Comparison of ENCODE assay signal across 10 mouse cellular contexts in the genomic region with DNA sequence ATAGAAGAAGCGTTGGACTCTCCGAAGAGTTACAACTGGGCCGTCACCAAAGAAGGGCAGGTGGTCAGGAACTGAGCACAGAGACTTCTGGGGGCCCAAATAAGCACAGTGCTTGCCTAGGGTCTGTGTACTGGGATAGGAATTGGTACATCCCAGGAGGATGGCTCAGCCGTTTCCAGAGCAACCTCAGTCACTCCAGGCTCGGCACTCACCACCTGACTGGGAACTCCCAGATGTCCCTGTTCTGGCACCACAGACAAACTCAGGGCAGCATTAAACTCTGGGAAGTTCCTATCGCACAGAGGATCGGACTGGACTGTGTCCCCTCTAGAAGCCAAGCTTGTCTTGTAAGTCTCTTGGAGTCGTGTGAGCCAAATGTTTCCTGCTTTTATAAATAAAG. TPM values are rescaled to one million over a fixed set of nuclear protein-coding genes. Genes with fewer than 3 reads are reported as not detected.
DNase-seq lines count a peak whose midpoint lies in the region; ATAC-seq and TF ChIP-seq lines count a peak whose summit lies in the region.
"Had no signal": no experiment of that assay in that cellular context is flagged by ENCODE, and none has a peak within 500 bp of the region (broad histone marks: within the 10 kb centered on the region; RNA-seq: fewer than 3 reads in every experiment).

No protein-coding gene starts in this region.

- intact Hi-C loops in heart, adult 2 months (cut with DNase I): loop anchor here (5.0 kb wide), 3 partner anchors 32 to 143 kb away; partner anchors contain the start of genes Pced1a, Ptpra and Vps16

- no peak for DNase-seq in heart, adult 2 months
- peak; percentile 31 for DNase-seq in brain, adult 2 months (ENCODE audit: low read depth, low spot score)
- DNase-seq in midbrain, embryonic 14.5 days: no peak
- DNase-seq in spleen, postnatal 14 days (ENCODE audit: low spot score in 2 of 2): no peak
- no peak for DNase-seq in right cerebral cortex, postnatal 14 days

- H3K27me3 ChIP-seq in heart, embryonic 16.5 days (ENCODE audit: control insufficient read depth, insufficient read depth, low read length): no peaks in the 10 kb centered on the region
- no peaks in the 10 kb centered on the region for H3K27me3 ChIP-seq in heart, adult 2 months (ENCODE audit: control insufficient read depth, insufficient read depth, low read length)
- H3K27me3 ChIP-seq in hindbrain, embryonic 15.5 days: no peaks in the 10 kb centered on the region
- no peaks in the 10 kb centered on the region for H3K27me3 ChIP-seq in midbrain, embryonic 14.5 days (ENCODE audit: control insufficient read depth, insufficient read depth, low read length)

- TF ChIP-seq CTCF in heart, adult 2 months (IDR thresholded peaks at IDR 0.05): no peak

- H3K27ac ChIP-seq in heart, embryonic 16.5 days (ENCODE audit: low read length): no peak overlapping the region
- H3K27ac ChIP-seq in heart, adult 2 months: no peak overlapping the region
- H3K27ac ChIP-seq in hindbrain, embryonic 15.5 days (replicated peaks): no peak overlapping the region
- no peak overlapping the region for H3K27ac ChIP-seq in midbrain, embryonic 14.5 days (replicated peaks; ENCODE audit: low read depth, low read length)
- H3K27ac ChIP-seq: macrophage had no signal

- no peaks in the 10 kb centered on the region for H3K79me2 ChIP-seq in heart, adult 2 months (replicated peaks; ENCODE audit: control insufficient read depth, insufficient read depth, low read length)

- no peak for ATAC-seq in heart, embryonic 16.5 days (replicated peaks; ENCODE audit: extremely low read depth, insufficient read depth, low FRiP score)
- ATAC-seq in hindbrain, embryonic 15.5 days (ENCODE audit: low FRiP score, low read depth): no peak
- no peak for ATAC-seq in midbrain, embryonic 14.5 days (ENCODE audit: low FRiP score, low TSS enrichment)
- ATAC-seq in activated CD4-positive, CD25-positive, alpha-beta regulatory T cell, adult 4 months: no peak

- H3K9ac ChIP-seq in heart, embryonic 16.5 days (ENCODE audit: low read length): no peak overlapping the region; the same call in 1 of the 2 replicates
- H3K9ac ChIP-seq in heart, adult 2 months (ENCODE audit: low read depth, low read length): no peak overlapping the region
- peak overlapping the region; percentile 88; the same call in 1 of the 2 replicates for H3K9ac ChIP-seq in hindbrain, embryonic 15.5 days
- 0 out of 2 replicates have a peak overlapping the region, but pooled peaks have one; percentile 93 for H3K9ac ChIP-seq in midbrain, embryonic 14.5 days (replicated peaks; ENCODE audit: low read length)

- no peak for TF ChIP-seq EP300 in heart, adult 2 months (IDR thresholded peaks at IDR 0.05; ENCODE audit: insufficient read depth, low read depth, low read length)

- H3K36me3 ChIP-seq in heart, embryonic 16.5 days (ENCODE audit: control insufficient read depth, insufficient read depth): peaks cover 18% of the 10 kb centered on the region
- H3K36me3 ChIP-seq in heart, adult 2 months (ENCODE audit: control insufficient read depth, insufficient read depth, low read length): no peaks in the 10 kb centered on the region
- H3K36me3 ChIP-seq in hindbrain, embryonic 15.5 days: peaks cover 15% of the 10 kb centered on the region
- peaks cover 24% of the 10 kb centered on the region for H3K36me3 ChIP-seq in midbrain, embryonic 14.5 days (ENCODE audit: control insufficient read depth, insufficient read depth, low read length)

- H3K4me1 ChIP-seq in heart, embryonic 16.5 days (ENCODE audit: control insufficient read depth, insufficient read depth, low read length): peaks cover 14% of the 10 kb centered on the region
- H3K4me1 ChIP-seq in heart, adult 2 months (ENCODE audit: control insufficient read depth, insufficient read depth, low read length): peaks cover 7% of the 10 kb centered on the region
- peaks cover 23% of the 10 kb centered on the region for H3K4me1 ChIP-seq in hindbrain, embryonic 15.5 days (replicated peaks)
- peaks cover 12% of the 10 kb centered on the region for H3K4me1 ChIP-seq in midbrain, embryonic 14.5 days (ENCODE audit: control insufficient read depth, insufficient read depth, low read length)

- WGBS in heart, embryonic 16.5 days: 85% methylated on average over 8 of the region's 8 CpGs
- WGBS in heart, adult 2 months: 76% methylated on average over 8 of the region's 8 CpGs
- WGBS in hindbrain, embryonic 15.5 days: 80% methylated on average over 8 of the region's 8 CpGs
- WGBS in midbrain, embryonic 14.5 days: 79% methylated on average over 8 of the region's 8 CpGs

- no peaks in the 10 kb centered on the region for H3K9me3 ChIP-seq in heart, embryonic 16.5 days (replicated peaks; ENCODE audit: control insufficient read depth, low read length)
- H3K9me3 ChIP-seq in hindbrain, embryonic 15.5 days: no peaks in the 10 kb centered on the region
- no peaks in the 10 kb centered on the region for H3K9me3 ChIP-seq in midbrain, embryonic 14.5 days (ENCODE audit: control insufficient read depth, low read length)

- H3K4me3 ChIP-seq in heart, embryonic 16.5 days (ENCODE audit: low read length): no peak overlapping the region
- no peak overlapping the region for H3K4me3 ChIP-seq in heart, adult 2 months
- peak overlapping the region; percentile 91 for H3K4me3 ChIP-seq in hindbrain, embryonic 15.5 days
- H3K4me3 ChIP-seq in midbrain, embryonic 14.5 days (replicated peaks; ENCODE audit: low read depth, low read length): peak overlapping the region; percentile 88

- H3K4me2 ChIP-seq in heart, embryonic 16.5 days (ENCODE audit: low read depth, low read length): peak overlapping the region; percentile 90; the same call in 1 of the 2 replicates
- H3K4me2 ChIP-seq in hindbrain, embryonic 15.5 days: peak overlapping the region; percentile 69
- H3K4me2 ChIP-seq in midbrain, embryonic 14.5 days (ENCODE audit: low read length): peak overlapping the region; percentile 85; the same call in 1 of the 2 replicates

- TF ChIP-seq POLR2A in heart, adult 2 months (IDR thresholded peaks at IDR 0.05; ENCODE audit: insufficient read depth, low read depth, low read length): no peak

RNA-seq across cellular contexts. Expression of gene Mrps26, which starts 1.4 kb away (rescaled TPM):
- polyA plus RNA-seq in heart, embryonic 16.5 days (2015; fragmentation: Nextera tagmentation; extraction: Ambion mirVana): 71.6 and 78.7 TPM in 2 replicates
- 10 to 100 TPM; 57.6 to 72.9 TPM for total RNA-seq in heart, adult 2 months (2021)
- polyA plus RNA-seq in heart, adult 2 months (2012; rRNA removed): 39.4 and 40.9 TPM in 2 replicates
- 100 and 106 TPM in 2 replicates for polyA plus RNA-seq in hindbrain, embryonic 15.5 days (2015; fragmentation: Nextera tagmentation; extraction: Ambion mirVana)
- polyA plus RNA-seq in midbrain, embryonic 14.5 days (2014; fragmentation: Nextera tagmentation; extraction: Ambion mirVana): 98.4 and 112 TPM in 2 replicates
- 10 to 100 TPM; 25.4 to 31.1 TPM for polyA plus RNA-seq in activated CD4-positive, CD25-positive, alpha-beta regulatory T cell, adult 4 months (2017; shearing (Covaris generic))

RNA-seq across cellular contexts. Expression of gene Oxt, which starts 11.0 kb away (rescaled TPM):
- polyA plus RNA-seq in heart, embryonic 16.5 days (2015; fragmentation: Nextera tagmentation; extraction: Ambion mirVana): not detected in 2 replicates
- not detected for total RNA-seq in heart, adult 2 months (2021)
- not detected in 2 replicates for polyA plus RNA-seq in heart, adult 2 months (2012; rRNA removed)
- 0.42 TPM in 1 of 2 replicates, not detected in the other for polyA plus RNA-seq in hindbrain, embryonic 15.5 days (2015; fragmentation: Nextera tagmentation; extraction: Ambion mirVana)
- 0.59 TPM in 1 of 2 replicates, not detected in the other for polyA plus RNA-seq in midbrain, embryonic 14.5 days (2014; fragmentation: Nextera tagmentation; extraction: Ambion mirVana)
- polyA plus RNA-seq in activated CD4-positive, CD25-positive, alpha-beta regulatory T cell, adult 4 months (2017; shearing (Covaris generic)): not detected
- polyA plus RNA-seq: gonadal fat pad, adult 2 months; macrophage had no signal

RNA-seq across cellular contexts. Expression of gene Avp, which starts 17.4 kb away (rescaled TPM):
- polyA plus RNA-seq in heart, embryonic 16.5 days (2015; fragmentation: Nextera tagmentation; extraction: Ambion mirVana): 0.37 TPM in 1 of 2 replicates, not detected in the other
- total RNA-seq in heart, adult 2 months (2021): 10 to 100 TPM in 1 of 2 experiments, 1 to 10 TPM in 1; 9.8 to 10.3 TPM
- polyA plus RNA-seq in heart, adult 2 months (2012; rRNA removed): not detected in 2 replicates
- polyA plus RNA-seq in hindbrain, embryonic 15.5 days (2015; fragmentation: Nextera tagmentation; extraction: Ambion mirVana): not detected in 2 replicates
- 0.70 TPM in 1 of 2 replicates, not detected in the other for polyA plus RNA-seq in midbrain, embryonic 14.5 days (2014; fragmentation: Nextera tagmentation; extraction: Ambion mirVana)
- not detected for polyA plus RNA-seq in activated CD4-positive, CD25-positive, alpha-beta regulatory T cell, adult 4 months (2017; shearing (Covaris generic))
- polyA plus RNA-seq: gonadal fat pad, adult 2 months; macrophage had no signal

Comparison
In these comparisons a context has a peak if more than half of its experiments do, and no peak if none do; other contexts are left out.
1. H3K4me3 ChIP-seq: peak in hindbrain, embryonic 15.5 days (single experiment) and midbrain, embryonic 14.5 days (single experiment); none in heart, embryonic 16.5 days (single experiment) and heart, adult 2 months (single experiment).
2. H3K9ac ChIP-seq: peak in hindbrain, embryonic 15.5 days (single experiment) and midbrain, embryonic 14.5 days (single experiment); none in heart, embryonic 16.5 days (single experiment) and heart, adult 2 months (single experiment).
3. Peak in every context shown above with its lines, with median percentiles within 50 percentile points of each other: H3K4me2 ChIP-seq.